Mouse (Mus musculus): ENCODE measurements around the gene 1700013G24Rik. TPM values are rescaled to one million over a fixed set of nuclear protein-coding genes. Genes with fewer than 3 reads are reported as not detected.

1700013G24Rik gene
- polyA plus RNA-seq, 1 experiment from 2014 or later = not detected

DNA sequence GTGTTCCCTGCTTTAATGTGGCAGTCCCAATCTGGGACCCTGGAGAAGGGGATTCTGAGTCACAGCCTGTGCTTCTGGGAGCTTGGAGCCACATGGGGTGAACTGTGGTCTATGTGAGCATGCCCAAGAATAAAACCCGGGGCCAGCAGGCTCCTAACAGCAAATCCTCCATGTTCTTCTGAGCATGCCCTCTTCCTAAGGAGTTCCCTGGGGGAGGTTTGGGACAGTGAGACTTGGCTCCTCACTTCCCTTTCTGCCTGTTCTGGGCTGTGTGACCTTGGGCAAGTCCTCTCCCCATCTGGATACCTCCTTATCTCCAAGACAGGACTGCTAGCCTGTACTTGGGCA lies 27.9 kb downstream of the 1700013G24Rik start:
- Histone ChIP-seq H3K36me3 (no peaks in the 10 kb centered on the region), H3K4me3 (replicated peaks) (no peak overlapping the region), H3K27me3 (peaks cover 8% of the 10 kb centered on the region; the same call in 1 of the 2 replicates), H3K4me1 (replicated peaks) (peaks cover 67% of the 10 kb centered on the region), H3K9me3 (no peaks in the 10 kb centered on the region), H3K4me2 (replicated peaks) (no peak overlapping the region), H3K27ac (no peak overlapping the region), H3K9ac (replicated peaks) (no peak overlapping the region)
- 20% methylated on average over 1 of the region's 1 CpGs for WGBS
- no peak for ATAC-seq

DNA sequence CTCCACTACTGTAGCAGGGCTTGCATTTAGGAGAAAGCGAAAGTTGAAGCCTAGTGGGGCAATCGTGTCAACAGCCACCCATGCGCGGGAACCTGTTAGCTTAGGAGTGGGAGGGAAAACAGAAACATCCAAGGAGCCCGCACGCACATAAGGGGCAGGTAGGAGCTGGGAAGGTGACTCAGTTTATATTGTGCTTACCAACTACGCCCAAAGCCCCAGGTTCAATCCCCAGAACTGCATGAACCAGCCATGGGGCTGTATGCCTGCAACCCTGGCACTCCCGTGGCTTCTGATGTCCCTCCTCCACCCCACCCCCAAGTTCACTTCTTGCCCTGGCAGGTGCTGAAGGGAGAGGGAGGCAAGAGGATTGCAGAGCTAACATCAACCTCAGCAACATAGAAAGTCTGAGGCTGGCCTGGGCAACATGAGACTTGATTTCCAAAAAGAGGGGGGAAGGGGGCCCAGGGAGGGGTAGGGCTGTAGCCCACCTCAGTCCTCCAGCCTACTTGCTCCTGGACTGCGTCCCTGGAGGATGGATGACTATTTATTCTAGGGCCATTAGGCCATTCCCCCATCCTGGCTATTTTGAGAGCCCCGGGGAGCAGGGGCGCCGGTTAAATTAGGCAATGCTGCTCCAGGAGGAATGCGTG lies 28.4 kb downstream of the 1700013G24Rik start:
- Histone ChIP-seq H3K4me3 (replicated peaks) (no peak overlapping the region), H3K9me3 (no peaks in the 10 kb centered on the region), H3K4me1 (replicated peaks) (peaks cover 68% of the 10 kb centered on the region), H3K27me3 (peaks cover 7% of the 10 kb centered on the region; the same call in 1 of the 2 replicates), H3K36me3 (no peaks in the 10 kb centered on the region), H3K4me2 (replicated peaks) (no peak overlapping the region), H3K27ac (no peak overlapping the region), H3K9ac (replicated peaks) (no peak overlapping the region)
- ATAC-seq = no peak
- 69% methylated on average over 13 of the region's 13 CpGs for WGBS

DNA sequence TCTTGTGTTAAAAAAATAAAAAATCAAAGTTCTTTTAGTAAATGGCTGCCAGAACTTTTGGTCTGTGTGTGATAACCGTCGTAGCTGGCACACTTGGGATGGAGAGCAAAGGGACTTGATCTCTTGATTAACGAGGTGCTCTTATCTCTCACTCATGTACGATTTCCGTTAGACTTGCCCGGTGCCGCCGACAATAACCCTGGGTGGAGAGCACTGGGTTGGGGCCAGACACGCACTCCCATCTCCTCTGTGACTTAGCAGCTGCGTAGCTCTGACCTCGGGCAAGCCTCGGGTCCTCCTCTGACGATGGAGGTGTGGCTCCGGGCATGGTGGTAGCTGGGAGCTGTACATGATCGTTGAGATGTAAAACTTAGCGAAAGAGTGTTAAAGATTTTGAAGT lies 30.8 kb downstream of the 1700013G24Rik start:
- Histone ChIP-seq H3K4me3 (replicated peaks) (no peak overlapping the region), H3K4me1 (replicated peaks) (peaks cover 70% of the 10 kb centered on the region), H3K36me3 (no peaks in the 10 kb centered on the region), H3K9ac (replicated peaks) (no peak overlapping the region), H3K27ac (no peak overlapping the region), H3K9me3 (no peaks in the 10 kb centered on the region), H3K27me3 (peaks cover 7% of the 10 kb centered on the region; the same call in 1 of the 2 replicates), H3K4me2 (replicated peaks) (no peak overlapping the region)
- 78% methylated on average over 16 of the region's 16 CpGs for WGBS
- ATAC-seq = no peak

DNA sequence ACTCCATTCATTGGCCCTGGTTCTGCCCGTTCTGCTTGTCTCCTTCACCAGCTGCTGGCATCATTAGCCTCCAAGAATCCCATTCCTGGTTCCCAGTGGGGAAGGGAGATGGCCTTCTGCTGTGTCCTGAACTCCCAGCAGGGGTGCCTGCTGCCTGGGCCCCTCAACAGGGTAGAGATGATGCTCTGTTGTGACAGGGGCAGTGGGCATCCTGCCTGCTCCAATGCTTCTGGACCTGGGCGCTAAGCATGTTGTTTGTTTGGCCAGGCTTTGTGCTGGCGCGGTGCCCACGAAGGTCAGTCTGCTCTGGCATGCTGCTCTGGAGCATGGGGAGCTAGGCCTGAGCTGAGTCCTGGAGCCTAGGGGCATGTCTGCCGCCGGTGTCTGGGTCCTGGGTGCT lies 31.5 kb downstream of the 1700013G24Rik start:
- H3K4me2 ChIP-seq (replicated peaks) = no peak overlapping the region
- H3K4me3 ChIP-seq (replicated peaks) = no peak overlapping the region
- H3K27ac ChIP-seq = no peak overlapping the region
- no peak overlapping the region for H3K9ac ChIP-seq (replicated peaks)
- H3K4me1 ChIP-seq (replicated peaks) = peaks cover 74% of the 10 kb centered on the region
- peaks cover 6% of the 10 kb centered on the region; the same call in 1 of the 2 replicates for H3K27me3 ChIP-seq
- H3K36me3 ChIP-seq = no peaks in the 10 kb centered on the region
- 83% methylated on average over 7 of the region's 7 CpGs for WGBS
- H3K9me3 ChIP-seq = no peaks in the 10 kb centered on the region
- ATAC-seq = no peak

- peaks cover 66% of the 10 kb centered on the region for H3K4me1 ChIP-seq (replicated peaks)
- WGBS = 43% methylated on average over 14 of the region's 14 CpGs
- no peak overlapping the region for H3K27ac ChIP-seq
- H3K9me3 ChIP-seq = no peaks in the 10 kb centered on the region
- no peaks in the 10 kb centered on the region for H3K36me3 ChIP-seq
- 0 out of 2 replicates have a peak, but pooled peaks cover 9% of the 10 kb centered on the region for H3K27me3 ChIP-seq
- H3K9ac ChIP-seq (replicated peaks) = peak overlapping the region; percentile 28; the same call in 1 of the 2 replicates
- ATAC-seq = no peak
- H3K4me3 ChIP-seq (replicated peaks) = no peak overlapping the region
- H3K4me2 ChIP-seq (replicated peaks) = no peak overlapping the region
These were observed 32.3 kb downstream of the 1700013G24Rik start for GRCm38 (mm10) chr4:137485258-137485960.

- Histone ChIP-seq H3K9me3 (no peaks in the 10 kb centered on the region), H3K36me3 (no peaks in the 10 kb centered on the region), H3K27me3 (0 out of 2 replicates have a peak, but pooled peaks cover 6% of the 10 kb centered on the region), H3K27ac (no peak overlapping the region), H3K4me1 (replicated peaks) (peaks cover 60% of the 10 kb centered on the region), H3K9ac (replicated peaks) (no peak overlapping the region), H3K4me2 (replicated peaks) (no peak overlapping the region), H3K4me3 (replicated peaks) (no peak overlapping the region)
- ATAC-seq = no peak
- WGBS = 40% methylated on average over 20 of the region's 20 CpGs
These were observed 33.3 kb downstream of the 1700013G24Rik start for GRCm38 (mm10) chr4:137486081-137487014.

GRCm38 (mm10) chr4:137487286-137488000 lies 34.4 kb downstream of the 1700013G24Rik start:
- no peak overlapping the region for H3K4me2 ChIP-seq (replicated peaks)
- H3K27ac ChIP-seq = no peak overlapping the region
- 0 out of 2 replicates have a peak, but pooled peaks cover 5% of the 10 kb centered on the region for H3K27me3 ChIP-seq
- H3K36me3 ChIP-seq = no peaks in the 10 kb centered on the region
- H3K4me3 ChIP-seq (replicated peaks) = no peak overlapping the region
- WGBS = 36% methylated on average over 10 of the region's 10 CpGs
- H3K4me1 ChIP-seq (replicated peaks) = peaks cover 55% of the 10 kb centered on the region
- ATAC-seq = no peak; the same call in 1 of the 2 replicates
- no peak overlapping the region for H3K9ac ChIP-seq (replicated peaks)
- H3K9me3 ChIP-seq = no peaks in the 10 kb centered on the region

DNA sequence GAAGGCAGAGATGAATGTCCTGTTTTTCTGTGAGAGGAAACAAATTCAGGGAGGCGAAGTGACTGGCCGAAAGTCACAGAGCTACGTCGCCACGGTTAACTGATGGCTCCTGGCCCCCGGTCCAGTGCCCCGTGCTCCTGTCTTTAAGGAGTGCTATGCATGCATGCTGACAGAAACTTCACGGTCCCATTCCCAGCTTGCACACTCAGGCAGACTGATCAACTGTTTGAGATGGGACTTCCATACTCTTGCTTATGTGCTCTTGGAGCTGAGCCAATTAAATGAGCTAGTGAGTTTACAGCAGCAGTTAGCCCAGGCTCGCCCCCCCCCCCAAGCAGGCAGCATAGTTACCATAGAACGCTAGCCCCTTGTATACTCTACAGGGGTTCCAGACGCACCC lies 35.0 kb downstream of the 1700013G24Rik start:
- Histone ChIP-seq H3K4me1 (replicated peaks) (peaks cover 55% of the 10 kb centered on the region), H3K36me3 (no peaks in the 10 kb centered on the region), H3K9ac (replicated peaks) (no peak overlapping the region), H3K27ac (no peak overlapping the region), H3K4me3 (replicated peaks) (no peak overlapping the region), H3K9me3 (no peaks in the 10 kb centered on the region), H3K4me2 (replicated peaks) (no peak overlapping the region), H3K27me3 (0 out of 2 replicates have a peak, but pooled peaks cover 5% of the 10 kb centered on the region)
- WGBS = 35% methylated on average over 11 of the region's 11 CpGs
- no peak for ATAC-seq

- Histone ChIP-seq H3K9ac (replicated peaks) (no peak overlapping the region), H3K27ac (peak overlapping the region; percentile 41; the same call in 1 of the 2 replicates), H3K27me3 (0 out of 2 replicates have a peak, but pooled peaks cover 5% of the 10 kb centered on the region), H3K4me2 (replicated peaks) (no peak overlapping the region), H3K36me3 (no peaks in the 10 kb centered on the region), H3K4me1 (replicated peaks) (peaks cover 55% of the 10 kb centered on the region), H3K4me3 (replicated peaks) (no peak overlapping the region), H3K9me3 (no peaks in the 10 kb centered on the region)
- WGBS = 8% methylated on average over 12 of the region's 12 CpGs
- ATAC-seq = peak; percentile 43; the same call in 1 of the 2 replicates
These were observed 35.7 kb downstream of the 1700013G24Rik start for GRCm38 (mm10) chr4:137488571-137489303.

GRCm38 (mm10) chr4:137489996-137490395 lies 36.9 kb downstream of the 1700013G24Rik start:
- Histone ChIP-seq H3K9me3 (no peaks in the 10 kb centered on the region), H3K27me3 (0 out of 2 replicates have a peak, but pooled peaks cover 5% of the 10 kb centered on the region), H3K27ac (0 out of 2 replicates have a peak overlapping the region, but pooled peaks have one; percentile 39), H3K9ac (replicated peaks) (no peak overlapping the region; the same call in 1 of the 2 replicates), H3K4me3 (replicated peaks) (no peak overlapping the region), H3K4me2 (replicated peaks) (no peak overlapping the region), H3K36me3 (no peaks in the 10 kb centered on the region), H3K4me1 (replicated peaks) (peaks cover 52% of the 10 kb centered on the region)
- ATAC-seq = no peak
- WGBS = 61% methylated on average over 8 of the region's 8 CpGs

All from midbrain, embryonic 13.5 days (tissue).